Mouse (Mus musculus) brain, adult 2 months (tissue): ENCODE measurements around the gene Olfr1197.

Source experiments
- DNase-seq: peaks from one replicate; pipeline ENCODE4 v3.0.0; 2011; ENCODE audit warnings: low read depth, low spot score

Olfr1197 gene

GRCm38 (mm10) chr2:88732266-88732665 is at the start of gene Olfr1197:
Gene Olfr1197 (minus strand): TSS chr2:88732366.
- DNase-seq = no peak

GRCm38 (mm10) chr2:88770388-88770787 is 38.2 kb upstream of the Olfr1197 start, which contains the start of gene Olfr1200:
Gene Olfr1200 (minus strand): TSS chr2:88770488.
- DNase-seq = no peak

- DNase-seq = no peak
These were observed 28.2 kb upstream of the Olfr1197 start, which contains the start of gene Olfr1199 for GRCm38 (mm10) chr2:88760369-88760768. Gene Olfr1199 (minus strand): TSS chr2:88760469.

GRCm38 (mm10) chr2:88751270-88751669 is 19.1 kb upstream of the Olfr1197 start, which contains the start of gene Olfr1198:
Gene Olfr1198 (minus strand): TSS chr2:88751370.
- DNase-seq = no peak

- no peak for DNase-seq
These were observed 11.2 kb upstream of the Olfr1197 start for GRCm38 (mm10) chr2:88743379-88743778.

GRCm38 (mm10) chr2:88704497-88704896 is 27.7 kb downstream of the Olfr1197 start, which contains the start of gene Olfr1196:
Gene Olfr1196 (minus strand): TSS chr2:88704597.
- no peak for DNase-seq

- DNase-seq = no peak
These were observed 43.1 kb downstream of the Olfr1197 start, which contains the start of gene Olfr1195 for GRCm38 (mm10) chr2:88689087-88689486. Gene Olfr1195 (minus strand): TSS chr2:88689187.
